Mouse (Mus musculus) megakaryocyte, adult 5-6 weeks (primary cell): ENCODE results near the gene Ranbp6. TPM values are rescaled to one million over a fixed set of nuclear protein-coding genes. Genes with fewer than 3 reads are reported as not detected.

ENCODE experiments used
- ATAC-seq: 2 replicates; pipeline ENCODE4 v1.8.0; 2016; ENCODE audit warnings: mild to moderate bottlenecking, inconsistent platforms; ENCODE audit not compliant: poor library complexity, severe bottlenecking
- total RNA-seq, 2 experiments: library from RNA; stranded (forward) in 1 of 2; stranded (reverse) in 1 of 2; fragments of 153-499, 151-499 nt in 1 of 2; fragments of 221-1000, 200-1000 nt in 1 of 2; gene quantifications; 2 replicates each; pipeline versions ENCODE4 v1.2.3 to v1.2.4; 2015 to 2017

Gene Ranbp6
- total RNA-seq, 2 experiments from 2014 or later: 11.7 to 15.6 TPM

- no peak for ATAC-seq
These were observed 2.8 kb downstream of the Ranbp6 start for GRCm38 (mm10) chr19:29810022-29810421.

GRCm38 (mm10) chr19:29805917-29806785 is 6.6 kb downstream of the Ranbp6 start, which contains the start of gene 9930021J03Rik:
Gene 9930021J03Rik (minus strand): TSS chr19:29805989.
- ATAC-seq: peak; percentile 92

DNA sequence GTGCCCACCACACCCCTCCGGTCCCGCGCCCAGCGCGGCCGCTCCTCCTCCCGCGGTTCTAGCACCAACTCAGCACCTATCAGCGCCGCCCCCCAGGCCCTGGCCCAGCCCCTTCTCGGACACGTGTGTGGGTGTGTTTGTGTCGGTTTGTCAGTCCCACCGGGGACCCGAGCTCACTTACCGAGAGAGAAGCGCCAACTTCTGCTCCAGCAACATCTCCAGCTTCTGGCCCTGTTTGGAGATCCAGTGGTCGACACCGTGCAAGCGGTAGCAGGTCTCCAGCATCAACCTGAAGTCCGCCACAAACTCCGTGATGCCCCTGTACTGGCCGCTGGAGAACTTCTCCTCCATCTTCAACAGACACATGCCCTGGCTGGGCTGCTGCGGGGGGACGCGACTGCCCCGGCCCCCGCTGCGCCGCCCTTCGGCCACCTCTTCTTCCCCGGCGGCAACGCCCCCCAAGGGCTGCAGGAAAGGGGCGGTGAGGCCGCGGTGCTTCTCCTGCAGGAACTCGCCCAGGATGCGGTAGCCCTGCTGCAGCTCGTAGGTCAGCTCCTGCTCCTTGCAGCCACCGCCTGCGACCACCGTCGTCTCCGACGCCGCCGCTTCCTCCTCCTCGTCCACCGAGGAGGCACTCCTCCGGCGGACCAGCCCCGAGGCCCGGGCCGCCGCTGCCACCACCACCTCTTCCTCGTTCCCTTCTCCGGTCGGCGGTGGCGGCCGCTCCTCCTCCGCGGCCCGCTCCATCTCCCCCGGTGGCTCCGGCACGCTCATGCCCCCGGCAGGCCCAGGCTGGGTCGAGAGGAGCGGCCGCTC is 7.5 kb downstream of the Ranbp6 start:
- peak; percentile 82 for ATAC-seq

GRCm38 (mm10) chr19:29803946-29804345 is 8.8 kb downstream of the Ranbp6 start:
- ATAC-seq: no peak

- no peak for ATAC-seq
These were observed 15.4 kb downstream of the Ranbp6 start for GRCm38 (mm10) chr19:29797371-29797770.

- no peak for ATAC-seq
These were observed 24.8 kb downstream of the Ranbp6 start for GRCm38 (mm10) chr19:29787997-29788396.

GRCm38 (mm10) chr19:29782914-29783313 is 29.9 kb downstream of the Ranbp6 start:
- ATAC-seq: no peak

Other genes starting within 250 kb of the Ranbp6 start
- 17.5 and 18.6 TPM in 2 replicates for gene Ermp1, start 164.6 kb downstream of the Ranbp6 start, total RNA-seq (2015)
- gene Ermp1, start 164.6 kb downstream of the Ranbp6 start, total RNA-seq (2017): 24.0 and 25.9 TPM in 2 replicates
- gene Mlana, start 115.2 kb downstream of the Ranbp6 start, total RNA-seq (2015): not detected in 2 replicates
- not detected in 2 replicates for gene Mlana, start 115.2 kb downstream of the Ranbp6 start, total RNA-seq (2017)
- 26.1 and 29.3 TPM in 2 replicates for gene 9930021J03Rik, start 7.0 kb downstream of the Ranbp6 start, total RNA-seq (2015)
- 11.0 and 12.6 TPM in 2 replicates for gene 9930021J03Rik, start 7.0 kb downstream of the Ranbp6 start, total RNA-seq (2017)
- not detected in 2 replicates for gene Il33, start 112.1 kb upstream of the Ranbp6 start, total RNA-seq (2015)
- not detected in 2 replicates for gene Il33, start 112.1 kb upstream of the Ranbp6 start, total RNA-seq (2017)
- gene Trpd52l3, start 190.8 kb upstream of the Ranbp6 start, total RNA-seq (2015): not detected in 2 replicates
- gene Trpd52l3, start 190.8 kb upstream of the Ranbp6 start, total RNA-seq (2017): not detected in 2 replicates
- gene Uhrf2, start 217.5 kb upstream of the Ranbp6 start, total RNA-seq (2015): 77.1 and 85.8 TPM in 2 replicates
- gene Uhrf2, start 217.5 kb upstream of the Ranbp6 start, total RNA-seq (2017): 55.3 and 58.3 TPM in 2 replicates